Mouse (Mus musculus): ENCODE data around the gene Gnpda2. TPM values are rescaled to one million over a fixed set of nuclear protein-coding genes. Genes with fewer than 3 reads are reported as not detected.

Gnpda2 gene
- polyA plus RNA-seq (2015; fragmentation: Nextera tagmentation; extraction: Ambion mirVana): 32.3 and 33.0 TPM in 2 replicates

- H3K4me2 ChIP-seq: peak within 1 kb of the TSS; percentile 79
- H3K9me3 ChIP-seq: no peaks in the 10 kb centered on the region
- ATAC-seq (ENCODE audit: extremely low read depth, insufficient number of reproducible peaks, low FRiP score, low TSS enrichment): peak; percentile 83
- WGBS: 3% methylated on average over 42 of the region's 42 CpGs
- peaks cover 17% of the 10 kb centered on the region for H3K36me3 ChIP-seq
- peak within 1 kb of the TSS; percentile 90 for H3K9ac ChIP-seq
- no peaks in the 10 kb centered on the region for H3K27me3 ChIP-seq (replicated peaks)
- peak within 1 kb of the TSS; percentile 77 for H3K4me3 ChIP-seq
- peak within 1 kb of the TSS; percentile 81 for H3K27ac ChIP-seq (replicated peaks)
- peaks cover 11% of the 10 kb centered on the region for H3K4me1 ChIP-seq
Observed at GRCm38 (mm10) chr5:69591640-69592461, at the start of gene Gnpda2. Gnpda2 (minus strand) TSS chr5:69592340.

GRCm38 (mm10) chr5:69634766-69635165, 42.6 kb upstream of the Gnpda2 start:
- ATAC-seq (ENCODE audit: extremely low read depth, insufficient number of reproducible peaks, low FRiP score, low TSS enrichment): no peak
- H3K27ac ChIP-seq (replicated peaks): no peak overlapping the region
- no peaks in the 10 kb centered on the region for H3K4me1 ChIP-seq
- H3K4me2 ChIP-seq: no peak overlapping the region
- WGBS: 67% methylated on average over 4 of the region's 4 CpGs
- no peaks in the 10 kb centered on the region for H3K27me3 ChIP-seq (replicated peaks)
- H3K4me3 ChIP-seq: no peak overlapping the region
- no peaks in the 10 kb centered on the region for H3K36me3 ChIP-seq
- H3K9ac ChIP-seq: no peak overlapping the region
- no peaks in the 10 kb centered on the region for H3K9me3 ChIP-seq

- H3K27me3 ChIP-seq (replicated peaks): no peaks in the 10 kb centered on the region
- no peak overlapping the region for H3K4me2 ChIP-seq
- 73% methylated on average over 1 of the region's 1 CpGs for WGBS
- no peak overlapping the region for H3K4me3 ChIP-seq
- no peak overlapping the region for H3K9ac ChIP-seq
- no peaks in the 10 kb centered on the region for H3K9me3 ChIP-seq
- no peak for ATAC-seq (ENCODE audit: extremely low read depth, insufficient number of reproducible peaks, low FRiP score, low TSS enrichment)
- no peaks in the 10 kb centered on the region for H3K4me1 ChIP-seq
- no peaks in the 10 kb centered on the region for H3K36me3 ChIP-seq
- H3K27ac ChIP-seq (replicated peaks): no peak overlapping the region
Observed at GRCm38 (mm10) chr5:69620899-69621298, 28.8 kb upstream of the Gnpda2 start.

GRCm38 (mm10) chr5:69613209-69613796, 21.2 kb upstream of the Gnpda2 start:
- ATAC-seq (ENCODE audit: extremely low read depth, insufficient number of reproducible peaks, low FRiP score, low TSS enrichment): no peak
- H3K4me2 ChIP-seq: no peak overlapping the region
- WGBS: 14% methylated on average over 4 of the region's 4 CpGs

GRCm38 (mm10) chr5:69601027-69601426, 8.9 kb upstream of the Gnpda2 start:
- Histone ChIP-seq H3K9me3 (no peaks in the 10 kb centered on the region), H3K4me3 (no peak overlapping the region), H3K27me3 (replicated peaks) (no peaks in the 10 kb centered on the region), H3K36me3 (no peaks in the 10 kb centered on the region), H3K4me2 (no peak overlapping the region), H3K9ac (no peak overlapping the region), H3K4me1 (no peaks in the 10 kb centered on the region), H3K27ac (replicated peaks) (no peak overlapping the region)
- ATAC-seq (ENCODE audit: extremely low read depth, insufficient number of reproducible peaks, low FRiP score, low TSS enrichment): no peak

More at GRCm38 (mm10) chr5:69613209-69613796, 21.2 kb upstream of the Gnpda2 start:
- H3K27me3 ChIP-seq (replicated peaks): no peaks in the 10 kb centered on the region
- no peaks in the 10 kb centered on the region for H3K36me3 ChIP-seq
- H3K9ac ChIP-seq: no peak overlapping the region
- no peak overlapping the region for H3K4me3 ChIP-seq
- H3K9me3 ChIP-seq: no peaks in the 10 kb centered on the region
- no peaks in the 10 kb centered on the region for H3K4me1 ChIP-seq
- H3K27ac ChIP-seq (replicated peaks): no peak overlapping the region

GRCm38 (mm10) chr5:69557404-69557935, 34.7 kb downstream of the Gnpda2 start:
- no peaks in the 10 kb centered on the region for H3K9me3 ChIP-seq
- peaks cover 29% of the 10 kb centered on the region for H3K36me3 ChIP-seq
- H3K27ac ChIP-seq (replicated peaks): peak overlapping the region; percentile 85
- peak overlapping the region; percentile 80 for H3K4me3 ChIP-seq
- WGBS: 13% methylated on average over 16 of the region's 16 CpGs
- H3K4me1 ChIP-seq: peaks cover 9% of the 10 kb centered on the region
- peak overlapping the region; percentile 97 for H3K9ac ChIP-seq
- H3K27me3 ChIP-seq (replicated peaks): no peaks in the 10 kb centered on the region
- ATAC-seq (ENCODE audit: extremely low read depth, insufficient number of reproducible peaks, low FRiP score, low TSS enrichment): no peak
- peak overlapping the region; percentile 80 for H3K4me2 ChIP-seq

GRCm38 (mm10) chr5:69556628-69557403, 35.3 kb downstream of the Gnpda2 start, which contains the start of gene Guf1:
Guf1 (plus strand) TSS chr5:69556923.
- peak within 1 kb of the TSS; percentile 80 for H3K4me2 ChIP-seq
- H3K27me3 ChIP-seq (replicated peaks): no peaks in the 10 kb centered on the region
- WGBS: 2% methylated on average over 72 of the region's 72 CpGs
- H3K4me3 ChIP-seq: peak within 1 kb of the TSS; percentile 80
- ATAC-seq (ENCODE audit: extremely low read depth, insufficient number of reproducible peaks, low FRiP score, low TSS enrichment): peak; percentile 85
- peaks cover 9% of the 10 kb centered on the region for H3K4me1 ChIP-seq
- peaks cover 25% of the 10 kb centered on the region for H3K36me3 ChIP-seq
- peak within 1 kb of the TSS; percentile 97 for H3K9ac ChIP-seq
- no peaks in the 10 kb centered on the region for H3K9me3 ChIP-seq
- H3K27ac ChIP-seq (replicated peaks): peak within 1 kb of the TSS; percentile 85

- WGBS: 31% methylated on average over 4 of the region's 4 CpGs
Observed at GRCm38 (mm10) chr5:69542489-69542888, 49.7 kb downstream of the Gnpda2 start, which contains the start of gene Yipf7. Yipf7 (minus strand) TSS chr5:69542648.

GRCm38 (mm10) chr5:69541680-69542079, 50.5 kb downstream of the Gnpda2 start:
- ATAC-seq (ENCODE audit: extremely low read depth, insufficient number of reproducible peaks, low FRiP score, low TSS enrichment): no peak
- H3K4me3 ChIP-seq: no peak overlapping the region
- H3K9me3 ChIP-seq: no peaks in the 10 kb centered on the region
- H3K9ac ChIP-seq: no peak overlapping the region
- H3K27me3 ChIP-seq (replicated peaks): no peaks in the 10 kb centered on the region
- 0 out of 2 replicates have a peak overlapping the region, but pooled peaks have one; percentile 36 for H3K27ac ChIP-seq (replicated peaks)
- 76% methylated on average over 1 of the region's 1 CpGs for WGBS
- no peak overlapping the region for H3K4me2 ChIP-seq
- H3K36me3 ChIP-seq: no peaks in the 10 kb centered on the region
- H3K4me1 ChIP-seq: peaks cover 7% of the 10 kb centered on the region

More at GRCm38 (mm10) chr5:69542489-69542888, 49.7 kb downstream of the Gnpda2 start, which contains the start of gene Yipf7:
- no peak for ATAC-seq (ENCODE audit: extremely low read depth, insufficient number of reproducible peaks, low FRiP score, low TSS enrichment)
- Histone ChIP-seq H3K4me3 (0 out of 2 replicates have a peak within 1 kb of the TSS, but pooled peaks have one; percentile 13), H3K36me3 (no peaks in the 10 kb centered on the region), H3K9me3 (no peaks in the 10 kb centered on the region), H3K4me1 (peaks cover 7% of the 10 kb centered on the region), H3K9ac (no peak within 1 kb of the TSS), H3K4me2 (peak within 1 kb of the TSS; percentile 44), H3K27ac (replicated peaks) (peak within 1 kb of the TSS; percentile 60), H3K27me3 (replicated peaks) (no peaks in the 10 kb centered on the region)

- no peak overlapping the region for H3K9ac ChIP-seq
- no peak for ATAC-seq (ENCODE audit: extremely low read depth, insufficient number of reproducible peaks, low FRiP score, low TSS enrichment)
- no peaks in the 10 kb centered on the region for H3K4me1 ChIP-seq
- H3K9me3 ChIP-seq: no peaks in the 10 kb centered on the region
- H3K27ac ChIP-seq (replicated peaks): no peak overlapping the region
- no peak overlapping the region for H3K4me2 ChIP-seq
- no peaks in the 10 kb centered on the region for H3K36me3 ChIP-seq
- H3K4me3 ChIP-seq: no peak overlapping the region
- no peaks in the 10 kb centered on the region for H3K27me3 ChIP-seq (replicated peaks)
Observed at GRCm38 (mm10) chr5:69523944-69524343, 68.2 kb downstream of the Gnpda2 start.
